In the genomic region with DNA sequence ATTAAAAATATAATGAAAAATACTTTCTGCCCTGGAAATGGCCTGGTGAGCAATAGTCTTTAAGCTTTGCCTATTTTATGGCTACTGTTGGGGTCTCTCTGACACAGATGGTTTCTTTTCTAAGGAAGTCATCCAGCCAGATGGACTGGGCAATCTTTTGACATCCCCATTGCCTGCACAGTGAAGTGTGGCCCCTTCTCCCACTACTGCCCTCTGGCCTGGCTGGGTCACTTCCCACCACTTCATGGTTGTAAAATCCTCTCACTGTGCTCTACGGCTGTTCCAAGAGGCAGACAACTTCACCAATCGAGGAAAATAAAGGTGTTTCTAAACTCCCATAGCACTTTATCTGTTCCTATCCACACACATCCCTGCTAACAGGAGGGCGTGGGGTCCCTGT, we compare ENCODE assay signal across 29 mouse cellular contexts.
"Had no signal": no experiment of that assay in that cellular context is flagged by ENCODE, and none has a peak within 500 bp of the region (broad histone marks: within the 10 kb centered on the region; RNA-seq: fewer than 3 reads in every experiment).

No protein-coding gene starts in this region.

- DNase-seq: gastrocnemius, adult 2 months; gastrocnemius, postnatal 10 days; gastrocnemius, postnatal 25 days; heart, adult 18-20 months; heart, postnatal 10 days; heart, postnatal 4 days; kidney, adult 18-20 months; kidney, adult 9 months; kidney, postnatal 10 days; kidney, postnatal 25 days; kidney, postnatal 4 days; layer of hippocampus, adult 9-11 months; liver; liver, embryonic 13.5 days; liver, postnatal 0 days had no signal

- H3K4me2 ChIP-seq: heart, embryonic 12.5 days; hindbrain, embryonic 12.5 days; hindbrain, embryonic 14.5 days; intestine, embryonic 15.5 days; kidney, embryonic 15.5 days; limb, embryonic 12.5 days; liver, embryonic 11.5 days; liver, embryonic 13.5 days; liver, embryonic 15.5 days had no signal

- H3K27me3 ChIP-seq: heart, embryonic 12.5 days; hindbrain, embryonic 12.5 days; intestine, embryonic 15.5 days; kidney, embryonic 15.5 days; limb, embryonic 12.5 days; liver, embryonic 13.5 days; liver, embryonic 15.5 days had no signal

- ATAC-seq: hindbrain, embryonic 16.5 days; inflammation-experienced regulatory T-cells, adult 6 months; intestine, embryonic 15.5 days; intestine, postnatal 0 days; liver, postnatal 0 days had no signal

- H3K9me3 ChIP-seq: heart, embryonic 10.5 days; heart, embryonic 12.5 days; hindbrain, embryonic 10.5 days; hindbrain, embryonic 12.5 days; intestine, embryonic 15.5 days; kidney, embryonic 15.5 days; limb, embryonic 10.5 days; limb, embryonic 12.5 days; liver, embryonic 13.5 days; liver, embryonic 15.5 days had no signal

- H3K27ac ChIP-seq: gastrocnemius, adult 2 months; heart, embryonic 10.5 days; hindbrain, embryonic 10.5 days; hindbrain, embryonic 12.5 days; hindbrain, embryonic 14.5 days; intestine, embryonic 15.5 days; kidney, embryonic 15.5 days; limb, embryonic 10.5 days; limb, embryonic 12.5 days; liver, embryonic 13.5 days; liver, embryonic 15.5 days had no signal

- H3K9ac ChIP-seq: heart, embryonic 12.5 days; hindbrain, embryonic 12.5 days; hindbrain, embryonic 14.5 days; intestine, embryonic 15.5 days; kidney, embryonic 15.5 days; limb, embryonic 12.5 days; liver, embryonic 13.5 days; liver, embryonic 15.5 days; liver, postnatal 0 days had no signal

- H3K4me1 ChIP-seq: heart, embryonic 10.5 days; heart, embryonic 12.5 days; intestine, embryonic 15.5 days; liver, embryonic 13.5 days; liver, embryonic 15.5 days had no signal

- H3K36me3 ChIP-seq: heart, embryonic 12.5 days; hindbrain, embryonic 10.5 days; hindbrain, embryonic 12.5 days; intestine, embryonic 15.5 days; kidney, embryonic 15.5 days; limb, embryonic 10.5 days; limb, embryonic 12.5 days; liver, embryonic 13.5 days; liver, embryonic 15.5 days had no signal

- H3K4me3 ChIP-seq: gastrocnemius, adult 2 months; heart, embryonic 10.5 days; heart, embryonic 12.5 days; hindbrain, embryonic 10.5 days; hindbrain, embryonic 12.5 days; intestine, embryonic 15.5 days; kidney, embryonic 15.5 days; limb, embryonic 10.5 days; limb, embryonic 12.5 days; liver, embryonic 13.5 days; liver, embryonic 15.5 days had no signal
